Mouse (Mus musculus) v-Abl transformed pro-B cells (cell line): ENCODE measurements around the gene Hoxa5.

Source experiments
- in situ Hi-C, 2 experiments: fragments of 400-800 bp; cut with MboI; formaldehyde crosslinking; loops; one replicate each; pipeline ENCODE4 v1.15.1; 2025; ENCODE audit not compliant: unreplicated experiment in 2 of 2

Gene Hoxa5

DNA sequence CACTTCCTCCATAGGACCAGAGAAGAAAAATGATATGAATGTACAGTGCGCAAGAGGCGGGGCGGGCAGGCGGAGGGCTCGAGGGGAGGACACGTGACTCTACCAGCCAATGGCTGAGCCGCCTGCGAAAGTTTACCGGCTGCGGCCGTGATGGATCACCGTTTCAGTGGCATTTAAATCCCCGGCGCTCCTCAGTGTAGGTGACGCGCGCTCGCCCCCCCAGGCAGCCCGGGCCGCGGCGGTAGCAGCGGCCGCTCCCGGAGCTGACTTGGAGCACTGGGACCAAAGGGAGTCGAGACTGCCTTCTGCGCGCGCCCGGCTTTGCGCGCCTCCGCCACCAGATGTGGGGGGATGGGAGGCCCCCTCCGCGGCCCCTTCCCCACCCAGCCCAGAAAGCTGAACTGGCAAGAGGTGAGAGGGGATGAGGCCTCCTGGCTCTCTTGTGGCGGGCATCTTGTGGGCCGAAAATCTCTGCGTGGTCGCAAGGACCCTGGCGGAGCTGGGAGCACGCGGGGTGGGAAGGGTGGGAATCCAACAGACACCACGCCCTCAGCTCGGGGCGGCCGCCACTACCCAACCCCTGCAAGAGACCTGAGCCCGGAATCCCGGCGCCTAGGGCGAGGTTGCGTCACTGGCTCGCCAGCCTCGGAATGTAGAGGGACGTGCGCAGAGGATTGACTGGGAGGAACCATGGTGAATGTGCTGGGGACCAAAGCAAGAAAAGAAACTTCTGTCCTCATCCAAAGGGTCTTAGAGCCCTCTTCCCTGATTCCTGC lies 45.9 kb downstream of the Hoxa5 start, which contains the start of gene Hoxa1:
Gene Hoxa1, minus strand, starts transcription at position 42 of the 776 bp plus-strand sequence.
- in situ Hi-C loops = no loop called here

DNA sequence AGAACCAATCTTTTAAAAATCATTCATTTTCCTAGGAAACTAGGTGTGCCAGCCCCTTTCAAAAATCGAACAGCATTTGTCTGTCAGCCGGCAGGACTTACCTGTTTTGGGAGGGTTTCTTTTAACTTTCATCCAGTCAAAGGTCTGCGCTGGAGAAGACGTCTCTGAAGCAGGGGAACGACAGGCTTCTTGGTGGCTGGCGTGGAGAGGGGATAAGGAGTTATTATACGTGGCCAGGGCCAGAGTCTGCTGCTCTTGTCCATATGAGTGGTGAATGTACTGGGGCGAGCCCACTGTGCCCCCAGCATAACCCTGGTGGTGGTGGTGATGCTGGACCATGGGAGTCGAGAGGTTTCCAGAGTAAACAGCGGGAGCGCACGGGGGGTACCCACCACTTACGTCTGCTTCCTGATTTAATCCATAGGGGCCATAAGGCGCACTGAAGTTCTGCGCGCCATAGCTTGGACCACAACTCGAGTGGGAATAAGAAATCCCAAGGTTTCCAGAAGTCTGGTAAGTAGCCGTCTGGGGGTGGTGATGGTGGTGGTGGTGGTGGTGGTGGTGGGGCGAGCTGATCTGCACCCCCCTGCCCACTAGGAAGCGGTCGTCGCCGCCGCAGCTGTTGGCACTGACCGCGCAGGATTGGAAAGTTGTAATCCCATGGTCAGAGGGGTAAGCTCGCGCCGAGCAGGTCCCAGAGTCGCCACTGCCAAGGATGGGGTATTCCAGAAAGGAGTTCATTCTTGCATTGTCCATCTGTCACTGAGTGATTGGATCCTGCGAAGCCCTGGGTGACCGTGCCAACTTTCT lies 46.7 kb downstream of the Hoxa5 start:
- in situ Hi-C loops = no loop called here

DNA sequence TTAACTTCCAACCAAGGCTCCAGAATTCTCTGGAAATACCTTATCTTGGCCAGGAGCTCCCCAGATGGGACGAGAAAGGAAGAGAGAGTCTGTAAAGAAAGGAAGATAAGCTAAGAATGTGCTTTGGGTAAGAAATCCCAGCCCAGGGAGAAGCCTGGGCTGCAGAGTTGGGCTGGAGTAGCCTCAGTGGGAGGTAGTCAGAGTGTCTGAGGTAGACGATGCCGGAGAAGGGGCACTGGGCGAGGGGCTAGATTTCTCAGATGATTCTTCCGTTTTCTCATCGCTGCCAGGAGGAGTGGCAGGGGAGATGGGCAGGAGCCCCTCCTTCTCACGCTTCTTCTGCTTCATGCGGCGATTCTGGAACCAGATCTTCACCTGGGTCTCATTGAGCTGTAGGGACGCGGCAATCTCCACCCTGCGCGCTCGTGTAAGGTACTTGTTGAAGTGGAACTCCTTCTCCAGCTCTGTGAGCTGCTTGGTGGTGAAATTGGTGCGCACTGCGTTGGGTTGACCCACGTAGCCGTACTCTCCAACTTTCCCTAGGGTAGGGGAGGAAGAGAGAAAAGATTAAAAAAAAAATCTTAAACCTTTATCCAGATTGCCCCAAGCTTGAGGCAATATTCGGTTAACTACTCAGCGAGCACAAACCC lies 47.7 kb downstream of the Hoxa5 start:
- in situ Hi-C loops = no loop called here

DNA sequence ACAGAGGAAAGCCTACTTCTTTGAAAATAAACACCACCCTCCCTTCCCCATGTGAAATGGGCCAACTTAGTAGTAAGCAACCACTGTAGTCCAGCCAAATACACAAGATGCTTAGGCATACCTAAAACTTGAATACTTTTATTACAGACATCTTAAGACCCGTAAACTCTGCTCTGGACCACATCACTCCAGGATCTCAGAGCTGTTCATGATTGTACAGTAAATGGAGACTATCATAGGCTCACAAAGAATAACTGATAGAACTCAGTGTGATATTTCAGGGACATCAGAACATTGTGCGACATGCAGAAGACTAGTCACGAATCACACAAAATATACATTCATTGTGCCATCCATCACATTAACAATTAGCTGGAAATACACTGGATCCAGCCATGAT lies 48.9 kb downstream of the Hoxa5 start:
- in situ Hi-C loops = no loop called here

DNA sequence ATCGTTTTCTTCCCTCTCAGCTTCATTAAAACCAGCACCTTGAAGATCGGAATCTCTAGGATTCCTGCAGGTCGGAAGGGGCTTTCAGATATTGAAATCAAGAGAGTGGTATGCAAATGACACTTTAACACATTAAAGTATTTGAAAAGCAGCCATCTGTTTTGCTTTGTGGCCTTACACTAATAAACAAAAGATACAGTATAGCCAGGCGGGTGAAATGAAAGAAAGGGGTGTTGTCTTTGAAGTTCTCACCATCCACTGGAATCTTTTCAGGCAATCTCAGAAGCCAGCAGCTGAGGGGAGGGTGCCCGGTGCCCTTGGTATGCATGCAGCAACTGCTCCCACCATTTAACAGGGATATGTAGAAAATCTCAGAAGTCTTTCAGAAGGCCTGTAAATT lies 50.3 kb downstream of the Hoxa5 start:
- in situ Hi-C loops = no loop called here

DNA sequence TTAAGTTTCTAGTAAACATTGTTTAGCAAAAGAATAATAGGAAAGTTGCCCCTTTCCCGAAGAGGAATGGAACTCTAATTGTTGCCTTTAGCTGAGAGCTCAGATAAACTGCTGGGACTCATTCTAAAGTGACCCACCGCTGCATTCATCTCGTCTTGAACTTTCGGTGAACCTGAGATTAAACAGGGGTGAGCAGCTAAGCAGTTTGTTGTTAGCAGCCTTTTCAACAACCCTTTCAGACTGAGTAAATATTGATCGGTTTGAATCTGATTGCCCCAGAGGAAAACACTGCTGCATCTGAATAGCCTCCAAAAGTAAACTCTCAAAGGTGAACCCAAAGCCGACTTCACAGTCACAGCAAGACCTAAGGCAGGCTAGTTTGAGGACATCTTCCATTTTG lies 51.1 kb downstream of the Hoxa5 start:
- in situ Hi-C loops = no loop called here

DNA sequence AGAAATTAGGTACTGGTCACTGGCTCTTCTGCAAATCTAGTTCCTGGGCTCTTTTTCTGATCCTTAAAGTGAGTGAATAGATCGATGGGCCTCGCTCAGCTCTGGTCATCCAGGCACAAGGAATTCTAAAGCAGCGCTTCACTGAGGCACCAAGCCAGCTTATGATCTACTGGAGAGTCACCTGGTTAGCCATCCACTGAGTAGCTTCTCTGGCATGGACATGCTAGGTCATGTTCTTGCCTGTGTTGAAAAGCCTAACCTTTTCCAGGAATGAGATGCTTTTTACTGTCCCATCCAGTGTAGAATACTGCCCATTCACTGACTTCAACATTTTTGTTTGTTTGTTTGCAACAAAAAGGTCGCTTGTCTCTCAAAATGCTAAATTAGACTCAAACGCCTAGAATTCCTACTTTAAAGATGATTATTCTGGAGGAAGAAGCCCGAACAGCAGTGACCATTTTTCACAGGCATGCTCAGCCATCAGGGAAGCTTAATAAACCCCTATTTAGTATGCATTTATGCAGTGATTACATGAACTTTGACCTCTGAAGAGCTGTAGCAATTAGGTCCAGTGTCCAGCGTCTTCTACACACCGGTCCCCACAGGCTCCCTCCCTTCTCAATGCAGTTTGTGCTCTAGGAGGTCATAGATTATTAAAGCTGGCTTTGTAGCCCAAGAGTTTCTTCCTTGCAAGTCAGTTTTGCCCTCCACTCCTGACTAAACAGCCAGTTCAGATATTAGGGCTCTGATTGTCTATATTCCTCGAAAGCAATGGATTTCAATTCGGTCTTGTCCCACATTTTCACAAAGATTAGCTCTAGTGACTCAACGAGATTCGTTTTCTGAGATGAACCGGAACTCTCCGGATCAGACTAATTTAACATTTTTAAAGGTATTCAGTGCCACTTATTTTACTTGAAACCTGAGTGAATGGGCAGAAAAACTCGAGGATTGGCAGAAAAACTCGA lies 51.9 kb downstream of the Hoxa5 start:
- in situ Hi-C loops = no loop called here
